Mouse (Mus musculus): Measurements from ENCODE around the gene Gm17606.
A peak's percentile ranks its signal among the peaks of the same experiment; 100 is the strongest.

The Gm17606 gene

DNA sequence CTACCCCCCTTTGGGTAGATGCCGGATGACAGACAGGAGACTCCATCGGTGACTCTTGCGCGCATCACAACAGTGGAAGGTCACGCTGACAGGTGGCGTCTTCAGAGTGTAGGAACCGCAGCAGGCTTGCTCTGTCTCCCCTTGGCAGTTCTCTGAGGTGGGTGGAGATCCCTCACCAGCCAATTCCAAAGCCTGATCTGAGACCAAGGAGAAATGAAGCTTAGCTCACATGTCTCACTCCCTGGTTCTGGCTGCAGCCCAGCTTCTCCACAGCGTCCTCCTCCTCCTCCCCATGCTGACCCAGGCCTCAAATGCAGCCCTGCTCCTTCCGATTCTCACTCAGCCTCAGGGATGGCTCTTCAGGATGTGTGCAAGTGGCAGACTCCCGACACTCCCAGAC lies 15.8 kb upstream of the Gm17606 start:
- DNase-seq (ENCODE audit: low read depth, low spot score) = no peak

DNA sequence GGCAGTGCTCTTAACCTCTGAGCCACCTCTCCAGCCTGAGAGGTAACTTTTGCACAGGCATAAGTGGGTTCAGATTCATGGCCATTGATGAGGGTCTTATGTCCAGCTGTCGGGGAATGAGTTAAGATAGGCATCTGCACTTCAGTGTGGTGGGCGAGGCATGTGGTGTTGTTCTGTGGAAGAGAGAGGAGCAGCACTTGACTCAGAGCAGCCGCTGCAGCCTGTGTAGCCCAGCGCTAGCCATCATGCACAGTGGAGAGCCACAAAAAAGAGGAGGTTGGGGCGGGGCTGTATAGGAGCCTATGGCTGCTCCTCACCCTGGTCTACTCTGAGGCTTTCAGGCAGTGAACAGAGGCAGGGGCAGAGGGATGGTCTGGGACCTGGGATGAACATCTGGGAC lies 12.6 kb upstream of the Gm17606 start:
- no peak for DNase-seq (ENCODE audit: low read depth, low spot score)

DNA sequence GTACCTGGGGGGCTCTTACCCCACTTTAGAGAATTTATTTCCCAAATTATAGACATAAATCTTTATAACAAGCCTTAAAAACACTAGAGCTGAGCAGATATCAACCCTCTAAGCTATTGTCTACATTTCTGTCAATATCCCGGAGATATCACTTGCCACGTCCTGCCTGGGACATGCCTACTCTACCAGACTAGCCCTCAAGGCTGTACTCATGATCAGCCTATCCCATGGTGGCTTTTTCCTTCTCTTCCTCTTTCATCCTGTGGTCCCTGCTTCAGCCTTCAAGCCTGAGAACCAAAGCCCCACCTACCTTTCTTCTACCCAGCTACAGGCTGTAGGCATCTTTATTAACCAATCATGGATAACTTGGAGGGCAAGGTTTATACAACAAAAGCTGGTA lies 11.0 kb upstream of the Gm17606 start:
- DNase-seq (ENCODE audit: low read depth, low spot score) = no peak

DNA sequence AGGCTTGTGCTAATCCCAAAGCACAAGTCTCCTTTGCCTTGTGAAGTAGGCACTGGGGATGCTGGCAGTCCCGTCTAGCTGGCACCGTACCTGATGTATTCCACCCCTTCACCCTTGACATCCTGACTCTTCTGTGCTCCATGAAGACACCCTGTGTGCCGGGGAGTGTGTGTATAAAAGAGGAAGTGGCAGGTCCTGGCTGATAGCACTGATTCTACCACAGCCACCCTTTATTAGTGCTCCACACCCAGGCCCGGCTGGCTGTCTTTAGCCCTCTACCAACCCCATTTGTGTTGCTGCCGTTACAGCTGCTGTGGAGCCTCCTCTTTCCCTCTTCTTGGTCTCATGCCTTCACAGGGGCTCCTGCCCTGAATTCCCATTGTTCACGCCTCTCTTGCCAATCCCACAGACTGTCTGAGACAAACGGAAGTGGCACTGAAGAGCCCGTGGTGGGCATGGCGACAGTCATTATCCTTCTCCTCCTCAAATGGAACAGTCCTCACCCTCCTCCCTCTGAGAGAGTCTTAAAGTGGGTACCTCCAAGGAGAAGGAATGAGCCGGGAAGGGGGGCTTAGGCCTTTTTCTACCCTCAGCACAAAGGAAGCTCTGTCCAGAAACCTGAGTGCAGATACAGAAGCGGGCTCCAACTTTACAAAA lies 10.0 kb upstream of the Gm17606 start:
- DNase-seq (ENCODE audit: low read depth, low spot score) = no peak

DNA sequence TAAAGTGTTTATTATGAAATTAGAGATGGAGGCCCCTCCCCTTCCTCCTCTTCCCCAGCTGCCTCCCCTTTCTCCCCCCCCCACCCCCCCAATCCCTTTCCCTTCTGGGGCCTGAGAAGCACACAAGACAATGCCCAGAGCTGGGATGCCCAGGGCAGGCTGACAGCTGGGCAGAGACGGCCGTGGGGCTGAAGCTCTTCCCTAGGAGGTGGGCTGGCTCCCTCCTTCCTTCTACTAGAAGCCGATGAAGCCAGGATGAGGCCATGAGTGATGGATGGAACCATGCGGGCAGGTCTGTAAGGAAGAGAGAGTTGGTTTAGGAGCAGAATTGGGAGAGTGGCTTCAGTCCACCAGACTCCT lies 9.5 kb upstream of the Gm17606 start:
- no peak for DNase-seq (ENCODE audit: low read depth, low spot score)

DNA sequence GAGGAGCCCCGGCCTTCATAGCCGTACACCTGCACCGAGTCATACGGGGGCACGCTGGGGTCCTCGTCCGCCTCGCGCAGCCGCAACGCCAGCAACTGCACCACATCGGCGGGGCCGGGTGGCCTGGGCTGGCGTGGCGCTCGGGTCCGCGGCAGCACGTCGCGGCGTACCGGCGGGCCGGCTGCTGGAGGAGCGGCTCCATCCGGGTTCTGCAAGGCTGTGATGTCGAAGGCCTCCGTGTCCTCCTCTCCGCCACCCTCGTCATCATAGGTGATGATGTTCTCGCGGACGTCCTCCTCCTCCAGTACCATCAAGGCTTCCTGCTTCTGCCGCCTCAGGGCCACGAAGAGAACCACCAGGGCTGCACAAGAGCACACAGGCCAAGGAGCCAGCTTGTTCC lies 8.5 kb upstream of the Gm17606 start:
- no peak for DNase-seq (ENCODE audit: low read depth, low spot score)

DNA sequence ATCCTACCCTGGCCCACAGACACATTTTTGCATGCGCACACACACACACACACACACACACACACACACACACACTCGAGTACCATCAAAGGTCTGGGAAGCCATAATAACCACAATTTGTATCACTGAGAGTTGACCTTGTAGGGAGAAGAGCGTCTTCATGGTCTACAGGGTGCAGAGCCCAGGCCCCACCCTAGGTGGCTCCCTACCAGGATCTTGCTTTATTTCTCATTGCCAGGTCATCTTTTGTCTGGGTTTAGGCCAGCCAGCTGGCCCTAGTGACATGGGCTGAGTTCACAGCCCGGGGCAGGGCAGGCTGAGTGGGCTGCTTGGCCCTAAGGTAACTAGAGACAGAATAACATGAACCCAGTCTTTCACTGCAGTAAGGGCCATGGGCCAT lies 6.6 kb upstream of the Gm17606 start:
- no peak for DNase-seq (ENCODE audit: low read depth, low spot score)

DNA sequence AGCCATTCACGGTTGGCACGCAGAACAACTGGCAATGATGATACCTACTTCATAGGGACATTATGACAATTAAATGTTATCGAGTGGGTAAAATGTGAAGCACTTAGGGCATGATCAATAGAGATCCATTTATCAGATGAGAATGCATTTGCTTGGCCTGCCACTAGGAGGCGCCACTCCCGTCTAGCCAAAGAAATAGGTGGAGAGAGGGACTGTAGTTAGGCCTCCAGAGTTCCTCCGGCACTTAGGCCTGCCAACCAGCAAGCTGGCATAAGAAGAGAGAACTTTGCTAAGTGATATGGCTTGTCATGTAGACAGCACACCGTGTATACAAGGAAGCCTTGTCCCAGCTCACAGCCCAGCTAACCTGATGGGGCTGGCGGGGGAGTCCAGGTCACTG lies 3.8 kb upstream of the Gm17606 start:
- no peak for DNase-seq (ENCODE audit: low read depth, low spot score)

DNA sequence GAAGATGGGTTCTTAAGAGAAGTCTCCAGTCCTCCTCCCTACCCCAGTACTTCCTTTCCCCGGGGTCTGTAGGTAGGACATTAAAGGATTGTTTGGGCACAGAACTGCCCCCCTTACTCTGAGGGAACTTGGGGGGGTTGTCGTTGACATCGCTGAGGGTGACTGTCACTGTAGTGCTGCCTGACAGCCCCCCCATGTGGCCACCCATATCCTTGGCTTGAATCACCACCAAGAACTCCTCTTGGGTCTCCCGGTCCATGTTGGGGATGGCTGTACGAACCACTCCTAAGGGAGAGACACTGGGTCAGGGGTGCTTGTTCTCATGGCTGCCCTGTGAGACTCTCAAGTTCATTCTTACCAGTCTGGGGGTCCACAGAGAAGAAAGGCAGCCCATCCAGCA lies 2.5 kb upstream of the Gm17606 start:
- no peak for DNase-seq (ENCODE audit: low read depth, low spot score)

DNA sequence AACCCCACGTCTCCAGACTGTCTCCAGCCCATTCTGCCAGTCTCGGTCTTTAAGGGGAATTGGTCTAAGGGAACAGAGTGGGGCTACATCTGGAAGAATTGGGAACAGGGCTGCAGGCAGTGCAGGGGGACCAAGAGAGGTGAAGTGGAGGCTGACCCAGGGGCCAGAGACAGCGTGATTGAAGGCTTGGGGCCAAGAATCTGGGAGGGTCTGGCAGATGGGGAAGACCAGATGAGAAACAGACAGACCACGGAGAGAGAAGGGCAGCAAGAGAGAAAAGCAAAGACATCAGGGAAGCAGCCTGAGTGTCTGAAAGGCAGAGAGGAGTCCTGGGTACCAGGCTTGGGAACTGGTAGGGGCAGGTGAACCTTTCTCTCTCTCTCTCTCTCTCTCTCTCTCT lies 631 bp upstream of the Gm17606 start:
- no peak for DNase-seq (ENCODE audit: low read depth, low spot score)

DNA sequence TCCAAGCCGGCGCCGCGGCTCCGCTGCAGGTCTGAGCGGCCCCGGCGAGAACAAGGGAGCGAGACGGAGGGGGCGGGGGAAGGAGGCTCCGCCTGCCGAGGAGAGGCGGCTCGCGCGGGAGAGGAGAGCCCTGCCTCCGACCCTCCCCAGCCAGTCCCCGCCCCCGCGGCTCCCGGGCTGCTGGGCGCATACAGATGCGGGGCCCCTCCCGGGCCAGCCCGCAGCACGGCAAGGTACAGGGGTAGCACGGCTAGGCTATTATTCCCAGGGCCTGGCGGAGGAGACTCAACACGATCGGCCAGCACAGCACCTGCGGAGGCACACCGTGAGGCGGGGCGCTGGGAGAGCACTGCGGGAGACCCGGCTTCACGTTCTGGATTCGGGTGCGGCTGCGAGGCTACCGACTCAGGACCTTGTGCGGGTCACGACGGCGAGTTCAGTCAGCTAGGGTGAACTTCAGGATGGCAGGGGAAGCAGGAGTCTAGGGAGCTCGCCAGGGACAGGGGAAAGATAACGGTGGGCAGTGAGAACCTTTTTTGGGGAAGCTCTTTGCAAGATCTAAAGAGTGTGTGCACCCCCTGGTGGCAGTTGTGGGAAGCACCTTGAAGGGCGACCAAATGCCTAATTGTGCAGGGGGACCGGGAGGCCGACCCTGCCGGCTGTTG lies 685 bp downstream of the Gm17606 start, which contains the start of gene Cdh24:
Cdh24 (minus strand) TSS at position 60 of the 665 bp plus-strand sequence.
- DNase-seq (ENCODE audit: low read depth, low spot score) = peak; percentile 49

DNA sequence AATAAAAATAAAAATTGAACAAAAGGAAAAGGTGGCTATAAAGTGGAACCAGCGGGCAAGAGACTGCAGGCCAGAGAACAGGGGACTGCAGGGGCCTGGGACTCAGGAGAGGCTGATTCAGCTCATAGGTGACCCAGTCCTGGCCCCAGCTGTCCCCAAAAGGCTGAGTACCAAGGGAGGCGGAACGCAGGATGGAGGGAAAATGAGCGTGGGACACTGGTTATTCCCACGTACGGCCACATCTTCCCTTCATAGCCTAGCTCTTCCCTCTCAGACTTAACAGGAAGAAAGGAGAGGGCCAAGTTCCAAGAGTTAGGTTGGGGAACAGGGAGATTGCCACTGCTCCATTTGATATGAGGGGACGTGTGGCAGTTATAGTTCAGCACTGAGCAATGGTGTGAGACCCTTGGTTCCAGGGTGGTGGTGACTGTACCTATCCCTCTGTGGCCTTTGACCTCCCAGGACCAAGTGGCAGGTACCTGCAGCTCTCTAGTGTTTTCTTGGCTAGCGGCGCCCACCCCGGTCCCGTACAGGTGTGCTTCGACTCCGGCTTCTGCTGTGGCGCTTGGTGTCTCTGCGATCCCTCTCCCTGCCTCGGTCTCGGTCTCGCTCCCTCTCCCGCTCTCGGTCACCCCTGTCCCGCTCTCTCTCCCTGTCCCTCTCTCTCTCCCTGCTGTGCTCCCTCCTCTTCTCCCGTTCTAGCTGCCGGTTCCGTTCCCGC lies 1.6 kb downstream of the Gm17606 start:
- no peak for DNase-seq (ENCODE audit: low read depth, low spot score)

DNA sequence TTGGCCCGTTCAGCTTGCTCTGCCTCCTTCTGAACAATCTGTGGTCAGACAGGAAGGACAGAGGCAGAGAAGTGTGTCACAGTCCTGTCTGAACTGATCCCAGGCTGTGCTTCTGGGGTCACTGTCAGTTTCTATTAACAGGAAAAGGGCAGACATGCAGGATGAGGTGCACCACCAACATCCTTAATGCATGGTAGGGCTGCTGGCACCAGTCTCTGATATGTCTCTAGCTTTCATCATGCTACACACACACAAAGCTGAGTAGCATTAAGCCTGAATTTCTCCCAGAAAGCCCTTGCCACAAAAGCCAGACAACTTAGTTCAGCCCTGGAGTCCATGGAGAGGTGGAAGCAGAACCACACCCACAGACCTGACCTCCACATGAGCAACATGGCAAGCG lies 2.3 kb downstream of the Gm17606 start:
- no peak for DNase-seq (ENCODE audit: low read depth, low spot score)

DNA sequence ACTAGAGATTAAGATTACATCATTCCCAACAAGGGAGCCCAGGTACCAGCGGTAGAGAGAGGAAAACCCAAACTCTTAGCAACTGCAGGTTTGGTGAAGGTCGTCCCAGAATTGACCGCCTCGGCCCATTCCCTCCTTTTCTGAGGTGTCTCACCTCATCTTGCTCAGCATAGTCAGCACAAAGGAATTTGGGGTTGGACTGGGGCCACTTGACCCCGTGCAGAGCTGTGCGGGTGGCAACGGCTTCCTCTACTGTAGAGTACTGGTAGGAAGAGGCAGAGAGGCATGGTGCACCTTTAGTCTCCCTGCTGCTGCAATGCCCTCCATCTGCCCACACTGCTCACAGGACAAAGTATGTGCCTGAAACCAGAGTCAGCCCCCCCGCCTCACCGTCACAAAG lies 3.5 kb downstream of the Gm17606 start:
- no peak for DNase-seq (ENCODE audit: low read depth, low spot score)

DNA sequence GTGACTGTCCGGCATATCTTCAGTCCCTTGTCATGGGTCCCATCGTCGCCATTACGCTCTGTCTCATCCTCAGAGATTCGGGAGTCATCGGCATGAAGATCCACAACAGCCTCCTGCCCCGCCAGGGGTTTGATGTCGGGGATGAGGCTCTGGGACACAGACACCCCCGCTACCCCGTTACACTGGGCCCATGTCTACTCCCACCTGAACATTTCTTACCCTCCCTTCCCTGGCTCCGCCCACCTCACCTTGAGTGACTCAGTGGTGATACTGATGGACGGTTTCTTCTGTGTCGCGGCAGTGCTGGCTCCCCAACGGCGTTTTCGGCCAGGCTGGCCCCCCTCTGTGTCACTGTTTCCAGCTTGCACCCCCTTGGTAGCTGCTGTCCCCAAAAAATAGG lies 5.7 kb downstream of the Gm17606 start:
- DNase-seq (ENCODE audit: low read depth, low spot score) = no peak

DNA sequence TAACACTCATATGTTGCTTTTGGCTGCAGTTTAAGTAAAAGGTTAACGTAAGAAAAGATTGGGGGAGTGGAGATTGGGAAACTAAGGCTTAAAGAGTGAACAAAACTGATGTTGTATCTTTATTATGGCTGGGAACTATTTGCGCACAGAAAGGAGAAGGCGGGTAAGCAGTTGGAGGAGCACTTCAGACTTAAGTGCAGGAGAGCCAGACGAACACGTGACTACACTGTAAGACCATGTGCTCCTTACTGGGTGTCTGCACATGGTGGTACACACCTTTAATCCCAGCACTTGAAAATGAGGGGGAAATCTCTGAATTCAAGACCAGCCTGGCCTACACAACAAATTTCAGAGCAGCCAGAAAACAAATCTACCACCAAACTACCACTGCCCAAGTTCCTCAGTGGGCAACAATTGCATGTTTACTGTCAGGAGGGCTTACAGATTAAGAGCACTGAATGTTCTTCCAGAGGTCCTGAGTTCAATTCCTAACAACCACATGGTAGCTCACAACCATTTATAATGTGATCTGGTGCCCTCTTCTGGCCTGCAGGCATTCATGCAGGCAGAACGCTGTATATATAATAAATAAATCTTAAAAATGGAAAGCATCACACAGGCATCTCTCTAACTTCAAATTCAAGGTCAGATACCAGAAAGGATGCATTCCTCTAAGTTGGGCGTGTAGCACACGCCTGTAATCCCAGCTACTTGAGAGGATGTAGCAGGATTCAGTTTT lies 6.3 kb downstream of the Gm17606 start:
- no peak for DNase-seq (ENCODE audit: low read depth, low spot score)

DNA sequence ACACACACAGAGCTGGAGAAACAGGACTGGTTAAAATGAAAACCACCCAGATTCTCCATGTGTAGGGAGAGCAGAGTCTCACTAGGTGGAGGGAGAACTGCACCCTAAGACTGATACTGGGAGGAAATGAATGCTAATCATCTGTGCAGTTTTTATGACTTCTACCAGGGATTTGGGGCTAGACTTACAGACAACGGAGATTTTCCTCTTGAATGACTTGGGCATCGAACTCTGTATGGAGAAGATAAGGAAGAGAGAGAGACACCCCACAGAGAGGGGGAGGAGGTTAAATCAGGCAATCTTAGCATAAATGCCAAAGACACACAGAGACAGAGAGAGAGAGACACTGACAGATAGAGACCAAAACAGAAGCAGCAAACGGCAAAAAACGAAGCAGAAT lies 7.1 kb downstream of the Gm17606 start:
- no peak for DNase-seq (ENCODE audit: low read depth, low spot score)

DNA sequence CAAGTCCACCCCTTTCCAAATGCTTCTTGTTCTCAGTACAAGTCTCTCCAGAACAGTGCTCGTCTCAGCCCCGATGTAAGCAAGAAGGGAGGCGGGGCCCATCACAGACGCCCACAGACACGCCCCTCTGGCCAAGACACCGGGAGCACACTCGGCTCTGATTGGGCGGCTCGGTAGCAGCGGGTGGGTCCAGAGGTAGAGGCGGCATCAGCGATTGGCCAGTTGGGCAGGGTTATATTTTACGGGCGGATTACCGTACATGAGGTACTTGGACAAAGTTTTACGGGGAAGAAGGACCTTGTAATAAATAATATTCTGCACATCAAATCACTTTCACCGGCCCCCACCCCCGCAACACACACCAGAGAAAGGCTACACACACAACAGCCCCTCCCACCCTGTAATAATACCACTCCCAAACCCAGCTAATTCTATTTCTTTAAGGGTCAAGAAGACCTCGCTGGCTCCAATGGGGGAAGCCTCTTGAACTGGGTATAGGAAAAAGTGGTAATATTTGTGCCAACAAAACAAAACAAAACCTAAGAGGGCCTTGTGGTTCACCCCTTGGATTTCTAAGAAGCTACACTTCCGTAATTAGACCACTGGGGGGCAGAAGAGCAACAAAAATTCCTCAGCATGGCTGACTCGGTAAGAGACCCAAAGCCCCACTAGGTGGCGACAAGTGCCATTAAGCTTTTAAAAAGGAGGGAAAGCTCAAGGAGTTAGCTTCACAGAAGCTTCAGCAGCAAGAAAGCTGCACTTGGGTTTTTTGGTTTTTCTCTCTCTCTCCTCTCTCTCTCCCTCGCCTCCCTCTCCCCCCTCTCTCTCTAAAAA lies 10.1 kb downstream of the Gm17606 start:
- peak; percentile 79 for DNase-seq (ENCODE audit: low read depth, low spot score)

DNA sequence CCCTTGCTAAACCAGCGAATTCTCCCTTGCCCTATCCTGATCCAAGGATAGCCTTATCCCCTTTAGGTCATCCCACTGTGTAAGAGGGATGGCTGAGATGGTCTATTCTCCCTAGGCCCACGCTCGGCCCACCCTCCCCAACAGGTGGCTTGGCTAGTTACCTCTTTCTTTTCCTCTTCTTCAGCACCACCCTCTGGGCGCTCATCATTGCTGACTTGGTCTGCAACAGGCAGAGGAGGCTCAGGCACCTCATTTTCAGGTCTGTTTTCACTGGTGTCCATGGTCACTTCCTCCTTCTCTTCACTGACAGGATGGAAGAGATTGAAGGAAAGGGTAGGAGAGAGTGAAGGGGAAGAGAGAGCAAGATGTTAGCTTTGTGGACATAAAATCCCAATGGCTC lies 10.8 kb downstream of the Gm17606 start:
- DNase-seq (ENCODE audit: low read depth, low spot score) = no peak

DNA sequence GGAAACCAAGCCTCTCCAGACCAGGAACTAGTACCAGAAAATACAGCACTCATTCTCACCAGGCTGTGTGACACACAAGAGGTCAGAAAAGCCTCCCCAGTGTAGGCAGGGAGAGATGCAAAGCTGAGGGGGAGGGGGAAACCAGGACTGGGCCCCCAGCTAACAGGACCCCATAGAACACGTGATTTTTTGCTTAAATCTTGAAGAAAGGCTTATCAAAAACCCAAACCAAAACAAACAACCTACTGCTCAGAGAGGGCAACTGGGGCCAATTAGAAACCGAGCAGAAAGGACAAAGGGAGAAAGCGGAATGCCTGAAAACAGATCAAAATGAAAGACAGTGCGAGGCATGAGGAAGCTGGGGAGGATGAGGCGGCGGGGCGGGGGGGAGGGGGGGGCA lies 12.0 kb downstream of the Gm17606 start:
- no peak for DNase-seq (ENCODE audit: low read depth, low spot score)

DNA sequence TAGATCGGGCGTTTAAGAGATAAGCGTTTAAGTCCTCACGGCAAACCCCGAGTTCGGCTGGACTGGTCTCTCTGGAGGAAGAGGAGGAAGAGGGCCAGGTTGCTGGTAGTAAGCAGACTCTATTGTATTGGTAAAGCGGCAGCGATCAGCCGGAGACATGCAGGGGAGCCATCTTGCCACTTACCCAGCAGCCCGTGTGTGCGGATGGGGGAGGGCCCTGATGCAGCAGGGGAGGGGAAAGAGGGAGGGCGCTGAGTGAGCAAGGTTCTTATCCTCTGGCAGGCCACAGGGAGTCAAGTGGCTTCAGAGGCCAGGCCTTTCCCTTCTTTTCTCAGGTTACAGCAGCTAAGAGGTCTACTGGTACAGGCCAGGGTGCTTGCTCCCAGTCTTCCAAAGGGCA lies 12.7 kb downstream of the Gm17606 start:
- peak; percentile 67 for DNase-seq (ENCODE audit: low read depth, low spot score)

DNA sequence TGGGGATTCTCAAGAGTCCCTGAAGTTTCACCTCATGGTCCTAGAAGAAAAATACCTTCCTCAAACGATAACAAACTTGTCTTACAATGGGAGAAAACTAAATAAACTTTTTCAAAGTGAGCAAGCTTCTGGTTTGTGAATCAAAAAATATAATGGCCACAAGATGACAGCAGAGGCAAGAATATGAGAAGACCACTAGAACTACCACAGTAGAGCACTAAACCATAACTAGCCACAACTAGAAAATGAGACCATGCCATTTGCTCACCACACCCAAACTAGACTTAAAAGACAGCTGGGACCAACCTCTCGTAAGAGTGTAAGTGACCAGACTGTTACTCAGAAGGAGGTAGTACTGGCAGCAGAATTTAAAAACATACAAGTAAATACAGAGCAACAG lies 19.3 kb downstream of the Gm17606 start:
- no peak for DNase-seq (ENCODE audit: low read depth, low spot score)

Data from retina, adult 2 months (tissue).